Mouse (Mus musculus) B cell, adult 67 days (primary cell): ENCODE measurements around the gene Src. TPM values are rescaled to one million over a fixed set of nuclear protein-coding genes. Genes with fewer than 3 reads are reported as not detected.

ENCODE experiments used
- total RNA-seq, 2 experiments: library from RNA; stranded (reverse); gene quantifications; 4 replicates each; pipeline ENCODE4 v1.2.4; 2023

Src gene
- 1 to 10 TPM; 1.8 to 2.6 TPM for total RNA-seq

GRCm38 (mm10) chr2:157418206-157418605 is at the start of gene Src:
Src (plus strand) TSS chr2:157418444.

Other genes starting within 250 kb of the Src start
- gene Rbl1, start 213.9 kb upstream of the Src start, total RNA-seq: 10 to 100 TPM; 22.8 to 24.4 TPM
- gene Rpn2, start 139.4 kb upstream of the Src start, total RNA-seq: 100 to 1,000 TPM; 114 to 117 TPM
- under 1 TPM in 1 of 2 experiments, not detected in 1; 0.24 TPM for gene Mroh8, start 138.9 kb upstream of the Src start, total RNA-seq
- not detected for gene Ghrh, start 70.9 kb upstream of the Src start, total RNA-seq
- gene Manbal, start 50.9 kb upstream of the Src start, total RNA-seq: 10 to 100 TPM; 16.6 to 25.5 TPM
- gene Nnat, start 141.6 kb downstream of the Src start, total RNA-seq: not detected
- gene Blcap, start 152.8 kb downstream of the Src start, total RNA-seq: 10 to 100 TPM; 33.6 to 48.7 TPM